Mouse (Mus musculus): ENCODE measurements around the gene Atad3a. TPM values are rescaled to one million over a fixed set of nuclear protein-coding genes. Genes with fewer than 3 reads are reported as not detected.

Gene Atad3a
- total and polyA plus RNA-seq, 3 experiments, result 220 to 232 TPM; not detected in 1

DNA sequence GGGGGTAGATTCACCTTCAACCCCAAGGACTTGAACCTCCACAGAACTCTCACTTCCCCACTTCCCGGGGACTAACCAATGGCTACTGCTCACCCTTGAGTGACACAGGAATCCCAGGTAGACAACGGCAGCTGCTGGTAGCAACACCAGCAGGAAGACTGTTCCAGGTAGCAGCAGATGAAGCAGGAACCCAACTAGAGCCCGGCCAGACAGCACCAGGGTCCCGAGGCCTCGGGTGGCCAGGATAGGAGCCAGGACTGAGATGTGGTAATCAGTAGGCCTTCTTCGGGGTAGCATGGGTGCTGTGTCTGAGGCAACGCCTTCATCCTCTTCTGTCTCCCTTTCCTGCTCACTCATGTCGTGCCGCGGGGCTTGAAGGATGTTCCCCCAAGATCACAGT lies 24.4 kb upstream of the Atad3a start:
- peak overlapping the region; percentile 41 for H3K9ac ChIP-seq (ENCODE audit: control insufficient read depth, low read depth, low read length, poor library complexity, severe bottlenecking)
- H3K27ac ChIP-seq (ENCODE audit: control insufficient read depth, low read depth, low read length), result peak overlapping the region; percentile 29
- H3K27me3 ChIP-seq (ENCODE audit: control insufficient read depth in 1 of 2, insufficient read depth in 2 of 2, low read length in 2 of 2), result no peaks in the 10 kb centered on the region
- TF ChIP-seq RAD21 (IDR thresholded peaks at IDR 0.05; ENCODE audit: low read depth, low read length) (no peak), ZKSCAN1 (IDR thresholded peaks at IDR 0.05; ENCODE audit: low read depth, low read length) (no peak), GATA1 (IDR thresholded peaks at IDR 0.05; ENCODE audit: low read depth, low read length) (no peak), UBTF (IDR thresholded peaks at IDR 0.05; ENCODE audit: borderline replicate concordance, insufficient read depth, low read depth, low read length) (no peak), CTCF (IDR thresholded peaks at IDR 0.05 in 2 of 3, conservative IDR thresholded peaks at IDR 0.05 in 1 of 3; ENCODE audit: control insufficient read depth in 1 of 3, insufficient read depth in 1 of 3, low read depth in 2 of 3, low read length in 3 of 3, poor library complexity in 1 of 3, severe bottlenecking in 1 of 3) (no peak), USF2 (IDR thresholded peaks at IDR 0.05; ENCODE audit: borderline replicate concordance in 1 of 2, insufficient read depth in 1 of 2, low read depth in 1 of 2, low read length in 2 of 2) (no peak), MAZ (IDR thresholded peaks at IDR 0.05; ENCODE audit: low read depth, low read length) (no peak), HCFC1 (IDR thresholded peaks at IDR 0.05; ENCODE audit: low read depth, low read length) (no peak), JUND (IDR thresholded peaks at IDR 0.05; ENCODE audit: low read depth, low read length) (no peak), TCF12 (IDR thresholded peaks at IDR 0.05; ENCODE audit: low read depth, low read length) (no peak), SIN3A (IDR thresholded peaks at IDR 0.05; ENCODE audit: low read length) (no peak), E2F4 (IDR thresholded peaks at IDR 0.05; ENCODE audit: borderline replicate concordance, low read depth, low read length) (no peak), MEF2A (IDR thresholded peaks at IDR 0.05; ENCODE audit: extremely low read depth, insufficient replicate concordance, low read depth, low read length, poor library complexity, severe bottlenecking) (no peak), EP300 (IDR thresholded peaks at IDR 0.05; ENCODE audit: low read depth in 1 of 2, low read length in 2 of 2) (no peak), TAL1 (IDR thresholded peaks at IDR 0.05; ENCODE audit: low read length) (no peak)
- peak; percentile 48 for DNase-seq (ENCODE audit: low read depth, low spot score)
- peaks cover 0 to 19% of the 10 kb centered on the region in 2 experiments; a peak in 2 of 4 replicates for H3K36me3 ChIP-seq (ENCODE audit: control insufficient read depth in 1 of 2, insufficient read depth in 2 of 2, low read length in 2 of 2)
- no peaks in the 10 kb centered on the region for H3K9me3 ChIP-seq (replicated peaks; ENCODE audit: insufficient read depth, low read length)
- no peaks in the 10 kb centered on the region; the same call in 1 of the 2 replicates for H3K79me2 ChIP-seq (ENCODE audit: control insufficient read depth, insufficient read depth, low read length, poor library complexity)
- H3K4me1 ChIP-seq (ENCODE audit: control insufficient read depth in 1 of 2, insufficient read depth in 2 of 2, low read length in 2 of 2), result peaks cover 14 to 23% of the 10 kb centered on the region in 2 experiments
- H3K4me3 ChIP-seq (ENCODE audit: control insufficient read depth in 1 of 2, insufficient read depth in 1 of 2, low read depth in 2 of 2, low read length in 2 of 2), result peak overlapping the region; percentile 1 to 24; a peak in 3 of 4 replicates

DNA sequence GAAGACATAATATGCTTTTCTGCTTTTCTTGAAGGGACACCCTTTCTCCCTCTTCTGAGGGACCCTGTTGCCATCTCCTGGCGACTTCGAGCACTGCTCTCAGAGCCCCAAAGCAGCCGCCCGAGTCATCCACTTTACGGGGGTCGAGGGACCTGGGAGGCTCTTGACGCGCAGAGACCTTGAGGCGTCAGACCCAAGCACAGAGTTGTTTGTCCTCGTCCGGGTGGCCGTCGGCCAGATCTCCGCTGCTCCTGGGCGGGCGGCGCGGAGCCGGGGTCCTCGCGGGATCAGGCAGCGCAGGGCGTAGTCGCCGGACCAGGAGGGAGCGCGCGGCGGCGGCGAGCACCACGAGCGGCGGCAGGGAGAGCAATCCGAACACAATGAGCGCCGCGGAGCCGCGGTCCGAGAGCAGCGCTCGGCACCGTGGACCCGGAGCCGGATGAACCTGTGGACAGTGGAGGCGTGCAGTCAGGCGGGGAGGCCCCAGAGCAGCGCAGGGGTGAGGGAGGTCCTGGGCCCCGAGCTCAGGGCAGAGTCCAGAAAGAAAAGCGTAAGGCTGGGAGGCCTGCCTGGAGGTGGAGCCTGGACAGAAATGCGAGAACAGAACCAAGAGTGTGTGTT lies 23.3 kb upstream of the Atad3a start:
- Histone ChIP-seq H3K4me1 (ENCODE audit: control insufficient read depth in 1 of 2, insufficient read depth in 2 of 2, low read length in 2 of 2) (peaks cover 14 to 23% of the 10 kb centered on the region in 2 experiments), H3K9ac (ENCODE audit: control insufficient read depth, low read depth, low read length, poor library complexity, severe bottlenecking) (peak overlapping the region; percentile 83), H3K27me3 (ENCODE audit: control insufficient read depth in 1 of 2, insufficient read depth in 2 of 2, low read length in 2 of 2) (no peaks in the 10 kb centered on the region), H3K27ac (ENCODE audit: control insufficient read depth, low read depth, low read length) (no peak overlapping the region), H3K79me2 (ENCODE audit: control insufficient read depth, insufficient read depth, low read length, poor library complexity) (no peaks in the 10 kb centered on the region; the same call in 1 of the 2 replicates), H3K4me3 (ENCODE audit: control insufficient read depth in 1 of 2, insufficient read depth in 1 of 2, low read depth in 2 of 2, low read length in 2 of 2) (peak overlapping the region; percentile 73 to 90), H3K36me3 (ENCODE audit: control insufficient read depth in 1 of 2, insufficient read depth in 2 of 2, low read length in 2 of 2) (peaks cover 0 to 19% of the 10 kb centered on the region in 2 experiments; a peak in 2 of 4 replicates), H3K9me3 (replicated peaks; ENCODE audit: insufficient read depth, low read length) (no peaks in the 10 kb centered on the region)
- peak; percentile 85 for DNase-seq (ENCODE audit: low read depth, low spot score)
- TF ChIP-seq HCFC1 (IDR thresholded peaks at IDR 0.05; ENCODE audit: low read depth, low read length) (peak; percentile 18), ZNF384 (IDR thresholded peaks at IDR 0.05; ENCODE audit: low read depth, low read length) (no peak), SMC3 (IDR thresholded peaks at IDR 0.05; ENCODE audit: low read depth, low read length) (peak; percentile 60), USF2 (IDR thresholded peaks at IDR 0.05; ENCODE audit: borderline replicate concordance in 1 of 2, insufficient read depth in 1 of 2, low read depth in 1 of 2, low read length in 2 of 2) (no peak), MXI1 (IDR thresholded peaks at IDR 0.05; ENCODE audit: low read depth, low read length) (peak; percentile 35), POLR2A (IDR thresholded peaks at IDR 0.05; ENCODE audit: control insufficient read depth in 1 of 2, insufficient read depth in 1 of 2, low read depth in 1 of 2, low read length in 2 of 2, poor library complexity in 1 of 2) (peak in 1 of 2 experiments; percentile 25; a peak in 1 of 4 replicates), NRF1 (IDR thresholded peaks at IDR 0.05; ENCODE audit: insufficient read depth, low read depth, low read length, poor library complexity, severe bottlenecking) (peak; percentile 32; the same call in 1 of the 2 replicates), EP300 (IDR thresholded peaks at IDR 0.05; ENCODE audit: low read depth in 1 of 2, low read length in 2 of 2) (0 out of 4 replicates have a peak, but pooled peaks of 1 of the 2 experiments have one; percentile 5), TCF12 (IDR thresholded peaks at IDR 0.05; ENCODE audit: low read depth, low read length) (peak; percentile 24; the same call in 1 of the 2 replicates), MEF2A (IDR thresholded peaks at IDR 0.05; ENCODE audit: extremely low read depth, insufficient replicate concordance, low read depth, low read length, poor library complexity, severe bottlenecking) (no peak), ZMIZ1 (IDR thresholded peaks at IDR 0.05; ENCODE audit: low read depth, low read length) (no peak), GABPA (IDR thresholded peaks at IDR 0.05; ENCODE audit: low read depth, low read length) (no peak), POLR2AphosphoS5 (IDR thresholded peaks at IDR 0.05; ENCODE audit: borderline replicate concordance, low read depth, low read length) (no peak), CHD2 (IDR thresholded peaks at IDR 0.05; ENCODE audit: low read length) (no peak), ZC3H11A (IDR thresholded peaks at IDR 0.05; ENCODE audit: low read depth, low read length) (peak; percentile 49), MAZ (IDR thresholded peaks at IDR 0.05; ENCODE audit: low read depth, low read length) (no peak; the same call in 1 of the 2 replicates), CHD1 (IDR thresholded peaks at IDR 0.05; ENCODE audit: low read depth, low read length) (0 out of 2 replicates have a peak, but pooled peaks have one; percentile 54), ZKSCAN1 (IDR thresholded peaks at IDR 0.05; ENCODE audit: low read depth, low read length) (no peak), NELFE (IDR thresholded peaks at IDR 0.05; ENCODE audit: low read depth, low read length) (peak; percentile 33; the same call in 1 of the 2 replicates)

Measured in MEL (cell line).